Comparison of ENCODE assay signal across 8 mouse cellular contexts in the genomic region with DNA sequence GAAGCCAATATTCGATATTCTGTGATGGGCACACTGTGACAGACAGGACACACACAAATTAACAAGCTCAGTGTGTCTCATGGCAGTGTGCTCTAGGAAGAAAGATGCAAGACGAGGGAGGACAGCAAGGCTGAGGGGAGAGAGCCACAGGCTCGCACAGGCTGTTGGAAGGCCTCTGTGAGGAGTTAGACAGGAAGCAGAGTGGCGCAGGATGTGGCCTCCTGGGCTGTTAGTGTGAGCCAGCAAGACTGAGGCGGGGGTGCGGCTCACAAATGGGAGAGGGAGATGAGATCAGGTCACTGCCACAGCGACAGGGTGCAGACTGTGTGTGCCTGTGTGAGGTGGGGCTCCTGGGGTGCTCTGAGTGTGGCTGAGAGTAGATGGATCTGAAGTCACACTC. TPM values are rescaled to one million over a fixed set of nuclear protein-coding genes. Genes with fewer than 3 reads are reported as not detected.
A peak's percentile ranks its signal among the peaks of the same experiment; 100 is the strongest.
DNase-seq lines count a peak whose midpoint lies in the region; ATAC-seq lines count a peak whose summit lies in the region.
"Had no signal": no experiment of that assay in that cellular context is flagged by ENCODE, and none has a peak within 500 bp of the region (broad histone marks: within the 10 kb centered on the region; RNA-seq: fewer than 3 reads in every experiment).

No protein-coding gene starts in this region.

- H3K4me1 ChIP-seq in embryonic facial prominence, embryonic 10.5 days: peaks cover 36% of the 10 kb centered on the region
- H3K4me1 ChIP-seq in liver, embryonic 13.5 days (replicated peaks): peaks cover 16% of the 10 kb centered on the region
- no peaks in the 10 kb centered on the region for H3K4me1 ChIP-seq in forebrain, embryonic 12.5 days

- H3K4me2 ChIP-seq in liver, embryonic 13.5 days: no peak overlapping the region
- H3K4me2 ChIP-seq in forebrain, embryonic 12.5 days: no peak overlapping the region

- H3K9me3 ChIP-seq in embryonic facial prominence, embryonic 10.5 days: no peaks in the 10 kb centered on the region
- H3K9me3 ChIP-seq in liver, embryonic 13.5 days (replicated peaks): no peaks in the 10 kb centered on the region
- no peaks in the 10 kb centered on the region for H3K9me3 ChIP-seq in forebrain, embryonic 12.5 days

- ATAC-seq in liver, embryonic 13.5 days (ENCODE audit: low read depth): peak; percentile 38
- no peak for ATAC-seq in forebrain, embryonic 12.5 days (ENCODE audit: low FRiP score)

- no peaks in the 10 kb centered on the region for H3K36me3 ChIP-seq in embryonic facial prominence, embryonic 10.5 days (replicated peaks)
- H3K36me3 ChIP-seq in liver, embryonic 13.5 days: no peaks in the 10 kb centered on the region
- H3K36me3 ChIP-seq in forebrain, embryonic 12.5 days (replicated peaks): no peaks in the 10 kb centered on the region

- H3K27ac ChIP-seq in embryonic facial prominence, embryonic 10.5 days (replicated peaks): peak overlapping the region; percentile 2; the same call in 1 of the 2 replicates
- peak overlapping the region; percentile 63 for H3K27ac ChIP-seq in liver, embryonic 13.5 days
- H3K27ac ChIP-seq in forebrain, embryonic 12.5 days: no peak overlapping the region

- H3K9ac ChIP-seq in liver, embryonic 13.5 days: no peak overlapping the region
- no peak overlapping the region for H3K9ac ChIP-seq in forebrain, embryonic 12.5 days

- 0 out of 2 replicates have a peak, but pooled peaks cover 5% of the 10 kb centered on the region for H3K27me3 ChIP-seq in embryonic facial prominence, embryonic 10.5 days (replicated peaks; ENCODE audit: low read depth, poor library complexity, severe bottlenecking)
- H3K27me3 ChIP-seq in liver, embryonic 13.5 days: 0 out of 2 replicates have a peak, but pooled peaks cover 3% of the 10 kb centered on the region
- no peaks in the 10 kb centered on the region for H3K27me3 ChIP-seq in forebrain, embryonic 12.5 days

- no peak overlapping the region for H3K4me3 ChIP-seq in embryonic facial prominence, embryonic 10.5 days
- no peak overlapping the region for H3K4me3 ChIP-seq in liver, embryonic 13.5 days (replicated peaks)
- H3K4me3 ChIP-seq in forebrain, embryonic 12.5 days (replicated peaks): no peak overlapping the region

- peak; percentile 35 for DNase-seq in kidney, postnatal 10 days
- no peak for DNase-seq in kidney, adult 8-10 months
- no peak for DNase-seq in embryonic facial prominence, embryonic 10.5 days (ENCODE audit: low spot score)
- no peak for DNase-seq in liver, embryonic 13.5 days
- DNase-seq in thymus, postnatal 0 days (ENCODE audit: low spot score): peak; percentile 88
- DNase-seq in right cerebral cortex, postnatal 10 days (ENCODE audit: low spot score in 2 of 2): no peak
- DNase-seq: cerebellum, adult 9-10 months had no signal

- WGBS in embryonic facial prominence, embryonic 10.5 days: 69% methylated on average over 7 of the region's 7 CpGs
- 16% methylated on average over 7 of the region's 7 CpGs for WGBS in liver, embryonic 13.5 days (ENCODE audit: insufficient replicate concordance)
- 74% methylated on average over 7 of the region's 7 CpGs for WGBS in forebrain, embryonic 12.5 days

RNA-seq across cellular contexts. Expression of gene Alpk3, which starts 17.9 kb away (rescaled TPM):
- 0.11 and 0.20 TPM in 2 replicates for polyA plus RNA-seq in embryonic facial prominence, embryonic 10.5 days (2016; fragmentation: Nextera tagmentation; extraction: Ambion mirVana)
- polyA plus RNA-seq in liver, embryonic 13.5 days (2015; fragmentation: Nextera tagmentation; extraction: Ambion mirVana): 0.15 and 0.16 TPM in 2 replicates
- polyA plus RNA-seq in thymus, postnatal 0 days (2015; fragmentation: Nextera tagmentation; extraction: Ambion mirVana): 0.33 and 0.47 TPM in 2 replicates
- polyA plus RNA-seq in forebrain, embryonic 12.5 days (2016; fragmentation: Nextera tagmentation; extraction: Ambion mirVana): 0.08 TPM in 2 replicates

RNA-seq across cellular contexts. Expression of gene Slc28a1, which starts 39.3 kb away (rescaled TPM):
- polyA plus RNA-seq in embryonic facial prominence, embryonic 10.5 days (2016; fragmentation: Nextera tagmentation; extraction: Ambion mirVana): 0.05 TPM in 1 of 2 replicates, not detected in the other
- 0.54 and 0.75 TPM in 2 replicates for polyA plus RNA-seq in liver, embryonic 13.5 days (2015; fragmentation: Nextera tagmentation; extraction: Ambion mirVana)
- 0.24 and 0.49 TPM in 2 replicates for polyA plus RNA-seq in thymus, postnatal 0 days (2015; fragmentation: Nextera tagmentation; extraction: Ambion mirVana)
- polyA plus RNA-seq in forebrain, embryonic 12.5 days (2016; fragmentation: Nextera tagmentation; extraction: Ambion mirVana): not detected in 2 replicates

Comparison
In these comparisons a context has a peak if more than half of its experiments do, and no peak if none do; other contexts are left out.
1. DNase-seq: peak in kidney, postnatal 10 days (single experiment) and thymus, postnatal 0 days (single experiment); none in kidney, adult 8-10 months (0 of 2), embryonic facial prominence, embryonic 10.5 days (single experiment), liver, embryonic 13.5 days (single experiment) and right cerebral cortex, postnatal 10 days (0 of 2).